Comparison of ENCODE assay signal across 10 mouse cellular contexts in the genomic region with DNA sequence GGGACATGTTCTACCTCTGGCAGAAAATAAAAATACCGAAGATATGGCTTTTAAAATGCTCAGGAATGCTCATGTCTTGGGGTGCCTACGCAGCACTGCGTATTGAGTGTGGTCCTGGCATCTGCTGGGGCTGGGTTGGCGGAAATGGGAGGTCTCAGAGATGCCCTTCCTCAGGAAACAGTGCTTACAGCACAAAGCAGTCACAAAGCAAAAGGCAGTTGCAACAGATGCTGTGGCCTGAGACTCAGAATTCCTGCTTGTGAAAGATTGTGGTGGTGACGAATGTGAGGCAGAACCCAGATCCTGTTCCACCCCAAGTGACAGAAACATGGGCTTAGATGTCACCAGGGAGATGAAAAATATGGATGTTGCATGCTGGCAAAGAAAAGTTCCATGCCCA. TPM values are rescaled to one million over a fixed set of nuclear protein-coding genes. Genes with fewer than 3 reads are reported as not detected.
DNase-seq lines count a peak whose midpoint lies in the region; ATAC-seq lines count a peak whose summit lies in the region.
"Had no signal": no experiment of that assay in that cellular context is flagged by ENCODE, and none has a peak within 500 bp of the region (broad histone marks: within the 10 kb centered on the region; RNA-seq: fewer than 3 reads in every experiment).

No protein-coding gene starts in this region.

- WGBS in heart, embryonic 10.5 days = 65% methylated on average over 5 of the region's 5 CpGs
- WGBS in liver, embryonic 15.5 days (ENCODE audit: insufficient replicate concordance) = 11% methylated on average over 5 of the region's 5 CpGs
- 89% methylated on average over 5 of the region's 5 CpGs for WGBS in forebrain, embryonic 11.5 days

- 0 out of 2 replicates have a peak overlapping the region, but pooled peaks have one; percentile 14 for H3K4me2 ChIP-seq in liver, embryonic 15.5 days
- no peak overlapping the region for H3K4me2 ChIP-seq in forebrain, embryonic 11.5 days (ENCODE audit: low read depth, low read length, severe bottlenecking)
- H3K4me2 ChIP-seq: hindbrain, embryonic 15.5 days had no signal

- H3K4me1 ChIP-seq in heart, embryonic 10.5 days = peaks cover 37% of the 10 kb centered on the region
- peaks cover 20% of the 10 kb centered on the region for H3K4me1 ChIP-seq in liver, embryonic 15.5 days (replicated peaks)
- H3K4me1 ChIP-seq in forebrain, embryonic 11.5 days (replicated peaks; ENCODE audit: control insufficient read depth, insufficient read depth, low read length) = no peaks in the 10 kb centered on the region

- H3K27me3 ChIP-seq in heart, embryonic 10.5 days (ENCODE audit: insufficient read depth, poor library complexity, severe bottlenecking) = no peaks in the 10 kb centered on the region
- no peaks in the 10 kb centered on the region for H3K27me3 ChIP-seq in liver, embryonic 15.5 days
- no peaks in the 10 kb centered on the region for H3K27me3 ChIP-seq in forebrain, embryonic 11.5 days (ENCODE audit: control insufficient read depth, insufficient read depth, low read length)
- H3K27me3 ChIP-seq: hindbrain, embryonic 15.5 days had no signal

- DNase-seq in adrenal gland, adult (ENCODE audit: inconsistent age in 2 of 2, low spot score in 1 of 2) = peak; percentile 15 to 38
- DNase-seq in adrenal gland, postnatal 4 days (ENCODE audit: low spot score in 2 of 2) = no peak
- DNase-seq in heart, embryonic 10.5 days (ENCODE audit: low spot score) = no peak
- DNase-seq in naive thymus-derived CD4-positive, alpha-beta T cell, adult 2 months (ENCODE audit: low read depth) = peak; percentile 48
- DNase-seq in cerebellum, adult 9-11 months = no peak
- no peak for DNase-seq in retina, postnatal 1 day
- no peak for DNase-seq in forebrain, embryonic 11.5 days (ENCODE audit: low spot score)
- DNase-seq: right cerebral cortex, adult 18-20 months had no signal

- ATAC-seq in liver, embryonic 15.5 days (ENCODE audit: insufficient read depth) = peak; percentile 40
- ATAC-seq in forebrain, embryonic 11.5 days (replicated peaks; ENCODE audit: low FRiP score) = no peak

- no peaks in the 10 kb centered on the region for H3K9me3 ChIP-seq in heart, embryonic 10.5 days
- no peaks in the 10 kb centered on the region for H3K9me3 ChIP-seq in liver, embryonic 15.5 days (replicated peaks)
- H3K9me3 ChIP-seq in forebrain, embryonic 11.5 days (ENCODE audit: control insufficient read depth, low read length) = no peaks in the 10 kb centered on the region
- H3K9me3 ChIP-seq: hindbrain, embryonic 15.5 days had no signal

- H3K27ac ChIP-seq in heart, embryonic 10.5 days = peak overlapping the region; percentile 59; the same call in 1 of the 2 replicates
- H3K27ac ChIP-seq in liver, embryonic 15.5 days (replicated peaks) = no peak overlapping the region
- H3K27ac ChIP-seq in forebrain, embryonic 11.5 days (ENCODE audit: low read depth, low read length) = no peak overlapping the region
- H3K27ac ChIP-seq: hindbrain, embryonic 15.5 days had no signal

- no peak overlapping the region for H3K9ac ChIP-seq in liver, embryonic 15.5 days
- no peak overlapping the region for H3K9ac ChIP-seq in forebrain, embryonic 11.5 days (ENCODE audit: low read length)
- H3K9ac ChIP-seq: hindbrain, embryonic 15.5 days had no signal

- no peaks in the 10 kb centered on the region for H3K36me3 ChIP-seq in heart, embryonic 10.5 days
- no peaks in the 10 kb centered on the region for H3K36me3 ChIP-seq in liver, embryonic 15.5 days (replicated peaks)
- H3K36me3 ChIP-seq in forebrain, embryonic 11.5 days (ENCODE audit: control insufficient read depth, insufficient read depth, low read length) = no peaks in the 10 kb centered on the region
- H3K36me3 ChIP-seq: hindbrain, embryonic 15.5 days had no signal

- no peak overlapping the region for H3K4me3 ChIP-seq in heart, embryonic 10.5 days
- H3K4me3 ChIP-seq in liver, embryonic 15.5 days (replicated peaks) = no peak overlapping the region
- no peak overlapping the region for H3K4me3 ChIP-seq in forebrain, embryonic 11.5 days (ENCODE audit: low read depth, low read length)
- H3K4me3 ChIP-seq: hindbrain, embryonic 15.5 days had no signal

RNA-seq across cellular contexts. Expression of gene Vav3, which starts 21.4 kb away (rescaled TPM):
- total RNA-seq in adrenal gland, postnatal 4 days (2021) = 1 to 10 TPM; 5.2 to 7.4 TPM
- 9.3 and 9.4 TPM in 2 replicates for polyA plus RNA-seq in heart, embryonic 10.5 days (2016; fragmentation: Nextera tagmentation; extraction: Ambion mirVana)
- polyA plus RNA-seq in liver, embryonic 15.5 days (2015; fragmentation: Nextera tagmentation; extraction: Ambion mirVana) = 3.4 and 3.6 TPM in 2 replicates
- 7.9 and 9.2 TPM in 2 replicates for polyA plus RNA-seq in forebrain, embryonic 11.5 days (2014; fragmentation: Nextera tagmentation; extraction: Ambion mirVana)

Comparison
In these comparisons a context has a peak if more than half of its experiments do, and no peak if none do; other contexts are left out.
1. DNase-seq: peak in adrenal gland, adult (2 of 2) and naive thymus-derived CD4-positive, alpha-beta T cell, adult 2 months (single experiment); none in adrenal gland, postnatal 4 days (0 of 2), heart, embryonic 10.5 days (single experiment), cerebellum, adult 9-11 months (single experiment), retina, postnatal 1 day (single experiment) and forebrain, embryonic 11.5 days (single experiment).